Mouse (Mus musculus) activated CD4-positive, CD25-positive, alpha-beta regulatory T cell, adult 4 months (primary cell): Measurements from ENCODE around the gene Jade2. TPM values are rescaled to one million over a fixed set of nuclear protein-coding genes. Genes with fewer than 3 reads are reported as not detected.

Source experiments
- ATAC-seq: one replicate; pipeline ENCODE4 v1.8.0; 2017
- polyA plus RNA-seq, 2 experiments: library from polyadenylated mRNA; unstranded; fragments of 100-300 nt; shearing (Covaris generic); gene quantifications; one replicate each; pipeline ENCODE4 v1.2.1; 2017

Gene Jade2
- polyA plus RNA-seq, 2 experiments from 2014 or later = 13.5 to 17.6 TPM

DNA sequence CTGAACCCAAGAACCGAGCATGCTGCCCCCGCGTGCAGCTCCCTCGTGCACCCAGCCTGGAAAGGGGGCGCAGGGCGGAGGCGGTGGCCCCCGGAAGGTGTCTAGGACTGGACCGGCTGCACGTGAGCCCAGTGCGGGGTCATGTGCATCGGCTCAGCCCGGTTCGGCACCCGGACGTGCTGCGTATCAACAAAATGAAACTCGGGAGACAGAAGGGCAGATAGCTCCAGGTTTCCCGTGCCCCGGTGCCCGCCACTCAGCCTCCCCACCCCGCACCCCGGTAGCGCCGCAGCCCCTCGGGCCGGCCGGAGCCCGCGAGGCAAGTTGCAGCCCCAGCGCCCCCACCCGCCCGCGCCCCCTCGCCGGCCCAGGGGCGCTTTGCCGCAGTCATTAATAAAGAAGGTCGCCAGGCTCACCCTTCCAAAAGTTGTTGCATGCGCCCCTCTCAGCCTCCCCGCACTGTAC, 805 bp downstream of the Jade2 start:
- ATAC-seq = no peak

DNA sequence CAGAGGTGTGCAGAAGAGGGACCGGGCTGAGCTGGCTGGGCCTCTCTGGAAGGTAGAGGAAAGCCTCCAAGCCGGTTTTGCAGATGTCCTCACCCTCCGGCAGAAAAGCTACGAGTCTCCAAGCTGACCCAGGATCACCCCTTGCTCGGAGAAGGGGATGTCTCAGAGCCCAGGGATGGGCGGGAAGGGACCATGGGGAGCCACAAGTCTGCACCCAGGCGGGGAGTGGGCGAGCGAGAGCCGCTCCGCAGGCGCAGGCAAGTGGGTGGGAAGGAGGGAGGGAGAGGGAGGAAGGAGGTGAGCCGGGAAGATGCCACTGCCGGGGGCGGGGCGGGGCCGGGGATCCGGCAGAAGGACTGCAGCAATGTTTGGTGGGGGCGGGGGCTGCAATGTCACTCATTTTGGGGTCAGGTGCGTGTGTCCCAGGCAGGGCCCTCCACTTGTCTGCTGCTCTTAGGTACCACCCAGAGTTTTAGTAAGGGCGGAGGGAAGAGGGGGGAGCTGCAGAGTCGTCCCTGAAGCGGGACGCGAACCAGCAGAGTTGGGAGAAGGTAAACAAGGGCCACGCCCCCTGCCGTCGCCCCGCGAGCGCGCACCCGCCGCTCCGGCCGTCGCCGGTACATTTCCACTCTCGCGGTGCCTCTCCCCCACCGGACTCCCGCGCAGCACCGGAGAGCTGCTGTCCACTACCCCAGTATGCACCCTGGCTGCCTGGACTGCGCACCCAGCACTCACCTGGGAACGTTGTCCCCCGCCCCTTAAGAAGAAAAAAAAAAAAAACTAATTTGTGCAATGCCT, 1.4 kb downstream of the Jade2 start:
- ATAC-seq = peak; percentile 5

GRCm38 (mm10) chr11:51854981-51855817, 2.3 kb downstream of the Jade2 start:
- ATAC-seq = peak; percentile 33

DNA sequence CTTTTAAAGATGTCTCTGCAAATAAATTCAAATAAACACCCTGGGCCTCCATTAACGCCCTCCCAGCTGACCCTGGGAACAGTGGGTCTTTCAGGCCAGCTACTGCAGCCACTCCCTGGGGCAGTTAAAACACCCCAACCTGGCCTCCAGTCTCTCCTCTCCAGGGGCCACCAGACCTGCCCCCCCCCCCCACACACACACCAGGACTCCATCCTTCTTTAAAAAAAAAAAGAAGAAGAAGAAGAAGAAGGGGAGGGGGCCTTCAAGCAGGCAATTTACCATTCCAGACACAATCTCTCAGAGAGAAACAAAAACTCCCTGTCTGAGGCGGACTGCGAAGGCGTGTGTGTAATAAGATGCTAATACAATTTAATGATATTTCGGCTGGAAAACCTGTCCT, 4.9 kb downstream of the Jade2 start:
- ATAC-seq = no peak

- no peak for ATAC-seq
Observed at GRCm38 (mm10) chr11:51852091-51852521, 5.3 kb downstream of the Jade2 start.

- ATAC-seq = no peak
Observed at GRCm38 (mm10) chr11:51850741-51851330, 6.6 kb downstream of the Jade2 start.

GRCm38 (mm10) chr11:51848324-51848723, 9.1 kb downstream of the Jade2 start:
- ATAC-seq = no peak

DNA sequence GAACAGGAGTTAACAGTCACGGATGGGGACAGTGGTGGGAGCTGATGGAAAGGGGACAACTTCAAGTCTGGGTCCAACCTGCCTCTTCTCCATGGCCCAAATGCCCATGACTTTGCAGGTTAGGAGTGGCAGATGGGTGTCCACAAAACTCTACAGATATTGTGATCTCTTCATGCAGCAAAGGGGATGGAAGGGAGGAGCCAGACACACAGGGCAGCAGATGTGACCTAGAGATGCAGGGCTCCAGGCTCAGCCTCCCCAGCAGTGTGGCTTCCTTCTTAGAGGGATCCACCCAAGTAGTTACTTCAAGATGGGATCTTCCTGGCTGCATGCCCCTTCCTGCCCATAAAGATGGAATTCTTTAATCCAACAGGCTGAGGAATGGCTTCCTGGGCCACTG, 9.6 kb downstream of the Jade2 start:
- ATAC-seq = no peak

DNA sequence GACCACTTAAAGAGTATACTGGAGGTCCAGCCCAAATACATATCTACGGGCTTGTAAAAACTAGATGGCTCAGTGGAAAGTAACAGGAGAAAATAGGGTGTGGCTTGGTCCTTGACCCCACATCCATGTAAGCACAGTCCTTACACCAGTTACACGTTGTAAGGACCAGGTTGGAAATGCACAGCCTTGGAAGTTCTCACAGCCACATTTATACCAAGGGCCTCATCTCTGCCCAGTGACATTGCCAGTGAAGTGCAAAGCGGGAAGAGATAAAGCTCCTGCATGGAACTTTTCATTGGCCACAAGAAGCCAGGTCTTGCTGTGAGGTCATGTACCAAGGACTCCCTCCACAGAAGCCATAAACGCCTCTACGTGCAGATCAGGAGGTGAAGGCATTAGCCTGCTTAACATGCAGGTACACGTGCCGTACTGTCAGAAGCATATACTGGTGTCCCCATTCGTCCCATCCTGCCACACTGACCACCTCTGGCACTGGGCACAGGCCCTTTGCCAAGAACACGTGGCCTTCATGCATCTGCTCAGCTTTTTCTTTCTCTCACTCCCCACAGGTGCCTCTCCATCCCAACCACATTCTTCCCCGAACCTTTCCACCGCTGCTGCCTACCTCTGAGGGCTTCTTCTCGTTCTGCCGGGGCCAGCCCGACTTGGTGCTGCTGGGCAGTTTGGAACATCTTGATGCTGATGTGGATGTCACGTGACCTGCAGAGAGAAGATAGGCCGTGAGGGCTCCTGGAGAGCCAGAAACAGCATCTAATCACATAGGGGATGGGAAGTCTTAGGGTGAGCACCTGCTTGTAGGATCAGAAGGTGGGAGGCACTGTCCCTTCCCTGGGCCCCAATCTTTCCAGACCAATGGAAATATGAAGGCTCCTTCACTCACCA, 11.2 kb downstream of the Jade2 start:
- no peak for ATAC-seq

DNA sequence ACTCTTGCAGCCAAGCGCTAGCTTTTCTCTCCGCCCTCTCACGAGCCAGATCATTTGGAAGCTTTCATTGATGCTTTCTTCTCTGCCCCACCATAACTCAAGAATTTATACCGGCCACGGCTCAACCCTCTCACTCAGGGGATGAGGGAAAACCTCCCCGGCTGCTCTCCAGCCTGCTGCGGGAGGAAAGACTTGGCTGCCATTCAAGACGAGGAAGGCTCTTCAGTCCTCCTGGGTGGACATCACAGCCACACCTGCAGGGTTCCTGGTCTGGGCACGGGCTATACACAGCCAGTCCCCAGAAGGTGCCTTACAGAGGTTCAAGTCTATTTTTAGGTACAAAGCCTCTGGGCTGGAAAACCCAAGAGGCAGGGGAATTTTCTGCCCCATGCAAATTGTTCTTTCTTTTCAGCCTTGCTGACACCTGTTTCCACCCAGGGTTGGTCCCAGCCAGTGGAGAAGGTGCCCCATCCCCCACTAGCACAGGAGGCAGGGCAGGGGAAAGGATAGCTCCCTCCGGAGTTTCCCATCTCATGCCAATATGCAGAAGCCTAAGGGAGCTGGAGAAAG, 12.8 kb downstream of the Jade2 start:
- ATAC-seq = no peak

DNA sequence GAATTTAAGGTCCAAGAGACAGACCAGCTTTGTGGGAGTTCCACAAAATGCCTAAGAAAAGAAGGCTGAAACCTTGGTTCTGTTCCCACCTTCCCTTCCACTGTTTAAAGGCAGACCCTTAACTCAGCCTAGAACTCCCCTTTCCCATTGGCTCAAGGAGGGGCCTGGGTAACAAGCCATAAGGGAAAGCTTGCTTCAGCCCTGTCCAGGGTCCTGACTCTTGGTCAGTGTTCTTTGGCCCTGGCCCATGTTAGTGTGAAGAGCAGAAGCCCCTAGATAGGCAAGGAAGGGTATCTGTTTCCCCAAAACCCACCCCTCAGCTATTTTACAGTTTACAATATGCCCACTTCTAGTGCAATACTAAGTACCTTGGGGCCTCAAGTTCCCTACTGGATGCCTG, 13.6 kb downstream of the Jade2 start:
- ATAC-seq = no peak

- ATAC-seq = peak; percentile 93
Observed at GRCm38 (mm10) chr11:51843168-51843567, 14.3 kb downstream of the Jade2 start.

- ATAC-seq = no peak
Observed at GRCm38 (mm10) chr11:51841149-51841548, 16.3 kb downstream of the Jade2 start.

- no peak for ATAC-seq
Observed at GRCm38 (mm10) chr11:51840657-51841056, 16.8 kb downstream of the Jade2 start.

GRCm38 (mm10) chr11:51839973-51840372, 17.5 kb downstream of the Jade2 start:
- ATAC-seq = no peak

- ATAC-seq = no peak
Observed at GRCm38 (mm10) chr11:51839106-51839505, 18.3 kb downstream of the Jade2 start.

GRCm38 (mm10) chr11:51837164-51838153, 20.0 kb downstream of the Jade2 start:
- peak; percentile 25 for ATAC-seq

DNA sequence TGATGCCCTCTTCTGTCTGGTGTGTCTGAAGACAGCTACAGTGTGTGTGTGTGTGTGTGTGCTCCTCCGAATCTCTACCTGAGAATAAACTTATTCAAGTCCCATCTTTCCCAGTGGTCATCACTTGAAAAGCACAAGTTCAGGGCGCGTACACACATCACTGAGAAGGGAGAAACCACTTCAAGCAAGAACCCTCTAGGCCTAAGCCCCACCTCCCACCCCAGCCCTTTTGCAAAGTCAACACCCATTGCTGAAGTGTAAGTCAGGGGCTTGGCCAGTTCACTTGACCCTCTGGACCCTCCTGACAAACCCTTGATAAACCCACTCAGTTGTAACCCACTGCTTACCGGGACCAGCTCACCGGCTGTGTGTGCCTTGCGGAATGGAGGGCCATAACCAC, 20.9 kb downstream of the Jade2 start:
- ATAC-seq = no peak

GRCm38 (mm10) chr11:51835598-51835997, 21.9 kb downstream of the Jade2 start:
- ATAC-seq = no peak

DNA sequence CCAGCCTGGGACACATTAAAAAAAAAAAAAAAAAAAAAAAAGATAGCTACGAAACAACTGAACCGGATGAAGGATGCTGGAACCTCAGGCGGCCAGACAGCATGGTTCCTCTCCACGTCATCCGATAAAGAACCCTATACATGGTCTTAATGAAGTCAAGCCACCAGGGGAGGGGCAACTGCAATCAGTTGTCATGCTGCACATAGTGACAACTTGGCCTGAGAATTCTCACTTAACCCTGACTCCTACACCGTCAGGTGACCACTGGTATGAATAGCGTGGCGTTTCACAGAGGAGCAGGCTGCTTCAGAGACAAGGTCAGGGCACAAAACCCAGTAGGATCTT, 23.4 kb downstream of the Jade2 start:
- no peak for ATAC-seq
